Mouse (Mus musculus): ENCODE measurements at regions not wholly inside any gene's neighbourhood (a gene's known extent, or its start where the extent isn't known, plus 50 kb on each side); places are given as distances from the start of the nearest gene placed in this dataset.

DNA sequence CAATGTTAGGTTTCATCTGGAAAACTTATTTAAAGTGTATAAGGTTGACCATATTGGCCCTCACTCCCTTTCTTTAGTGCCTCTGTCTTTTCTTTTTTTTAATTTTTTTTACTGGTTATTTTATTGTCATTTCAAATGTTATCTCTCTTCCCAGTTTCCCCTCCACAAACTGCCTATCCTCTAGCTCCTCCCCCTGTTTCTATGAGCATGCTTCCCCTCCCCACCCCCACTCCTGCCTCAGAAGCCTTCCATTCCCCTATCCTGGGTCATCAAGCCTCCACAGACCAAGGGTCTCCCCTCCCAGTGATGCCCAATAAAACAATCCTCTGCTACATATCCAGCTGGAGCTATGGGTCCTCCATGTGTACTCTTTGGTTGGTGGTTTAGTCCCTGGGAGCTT, 2134.9 kb upstream of the Lrrc6 start:
- CTCF ChIA-PET = no interaction called here

DNA sequence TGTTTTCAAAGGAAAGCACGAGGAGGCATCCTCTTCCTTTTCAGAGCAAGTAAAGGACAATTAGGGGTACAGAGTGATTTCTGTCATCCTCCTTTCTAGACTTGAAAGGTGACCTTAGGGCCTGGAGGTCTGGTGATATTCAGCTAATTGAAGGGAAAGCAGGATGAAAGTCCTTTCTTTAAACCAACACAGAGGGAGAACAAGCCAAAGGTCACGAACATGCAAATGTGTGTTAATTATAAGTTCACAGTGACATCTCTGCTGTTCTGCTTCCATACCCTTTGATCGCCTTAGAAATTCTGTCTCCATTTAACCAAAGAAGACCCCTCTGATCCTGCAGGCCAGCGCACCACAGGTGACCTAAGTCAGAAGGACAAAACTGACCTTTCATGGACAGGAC, 2126.3 kb upstream of the Lrrc6 start:
- CTCF ChIA-PET = no interaction called here

- CTCF ChIA-PET = no interaction called here
Measured at GRCm38 (mm10) chr15:68624831-68625230, 2124.1 kb upstream of the Lrrc6 start.

DNA sequence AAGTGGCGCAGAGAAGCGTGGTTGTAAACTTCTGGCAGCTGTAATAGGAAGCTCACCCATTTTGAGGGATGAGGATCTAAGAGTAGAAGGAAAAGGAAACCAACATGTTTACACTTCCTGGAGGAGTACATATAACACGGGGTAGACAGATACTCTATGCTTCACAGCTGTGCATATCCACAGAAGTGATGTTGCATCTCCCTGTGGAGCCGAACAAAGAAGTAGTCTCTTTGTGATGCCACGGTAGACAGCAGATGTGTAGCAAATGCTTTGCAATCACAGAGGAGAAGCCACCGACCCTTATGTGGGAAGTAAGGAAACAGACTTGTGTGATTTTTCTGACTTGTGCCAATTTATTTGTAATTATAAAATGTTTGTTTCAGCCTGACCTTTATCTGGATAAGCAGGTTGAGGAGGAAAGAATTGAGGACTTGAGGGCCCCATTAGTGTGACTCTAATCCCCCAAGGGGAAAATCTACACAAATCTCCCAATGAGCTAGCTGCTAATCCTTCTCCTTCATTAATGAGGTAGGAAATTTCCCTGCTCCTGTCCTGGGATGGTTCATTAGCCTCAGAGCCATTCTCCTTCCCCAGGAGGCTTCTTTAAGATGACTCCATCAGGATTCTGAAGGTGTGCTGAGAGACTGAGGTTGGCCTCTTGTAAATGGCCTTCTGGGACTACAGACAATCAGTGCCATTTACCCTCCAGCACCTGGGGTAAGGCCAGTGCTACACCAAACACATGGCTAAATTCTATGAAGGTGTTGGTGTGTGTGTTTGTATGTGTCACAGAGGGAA, 2119.9 kb upstream of the Lrrc6 start:
- CTCF ChIA-PET = no interaction called here

GRCm38 (mm10) chr15:68606110-68606791, 2105.5 kb upstream of the Lrrc6 start:
- CTCF ChIA-PET = no interaction called here

GRCm38 (mm10) chr15:68605478-68605877, 2104.8 kb upstream of the Lrrc6 start:
- CTCF ChIA-PET = no interaction called here

DNA sequence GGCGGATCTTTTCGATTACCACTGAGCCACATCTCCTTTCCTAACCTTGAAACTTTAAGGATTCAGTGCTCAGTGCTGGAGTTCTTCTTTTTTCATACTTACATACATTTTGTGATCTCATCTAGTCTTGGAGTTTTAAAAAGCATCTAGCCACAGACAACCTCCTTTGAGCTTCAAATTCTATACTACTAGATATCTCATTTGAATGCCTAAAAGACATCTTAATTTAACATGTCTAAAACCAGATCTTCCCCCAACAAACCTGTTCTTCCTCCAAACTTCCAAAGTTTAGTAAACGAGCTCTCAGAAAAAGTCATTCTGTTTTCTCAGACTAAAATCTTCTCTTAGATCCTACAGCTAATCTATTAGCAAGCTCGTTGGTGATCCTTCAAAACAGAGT, 2081.5 kb upstream of the Lrrc6 start:
- CTCF ChIA-PET = no interaction called here

GRCm38 (mm10) chr15:68579486-68579885, 2078.8 kb upstream of the Lrrc6 start:
- CTCF ChIA-PET = no interaction called here

DNA sequence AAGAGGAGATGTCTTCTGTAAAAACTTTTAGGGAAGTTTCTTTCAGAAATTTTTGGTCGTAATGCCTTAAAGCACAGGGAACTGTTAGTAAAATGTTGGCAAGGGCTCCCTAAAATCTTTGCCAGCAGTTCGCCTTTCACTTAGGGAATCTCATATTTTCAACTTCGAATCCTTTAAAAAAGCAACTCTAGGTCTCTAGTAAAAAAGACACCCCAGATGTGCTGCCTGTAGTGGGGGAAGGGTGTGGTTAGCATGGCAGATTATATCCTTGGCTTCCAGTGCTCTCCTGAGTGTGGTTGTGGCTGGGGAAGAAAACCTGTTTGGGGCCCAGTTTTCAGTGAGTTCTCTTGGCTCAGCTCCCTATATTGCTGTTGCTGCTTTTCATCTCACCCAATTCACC, 2059.9 kb upstream of the Lrrc6 start:
- CTCF ChIA-PET = no interaction called here

DNA sequence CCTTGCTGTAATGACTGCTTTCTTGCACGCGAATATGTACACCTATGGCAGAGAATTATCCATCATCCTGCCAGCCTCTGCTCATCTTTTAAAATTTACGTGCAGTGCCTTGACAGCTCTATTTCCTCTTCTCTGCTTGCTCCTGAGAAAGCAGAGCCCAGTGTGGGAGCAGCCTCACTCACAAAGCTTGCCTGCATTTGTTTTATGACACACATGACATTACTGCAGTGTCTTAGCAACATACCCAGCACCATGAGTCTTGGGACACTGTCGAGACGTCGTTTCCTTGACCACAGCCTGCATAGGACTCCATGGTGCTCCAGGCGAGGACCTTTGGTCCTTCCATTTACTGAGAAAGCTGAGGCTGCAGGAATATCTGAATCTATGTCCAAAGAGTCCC, 2055.4 kb upstream of the Lrrc6 start:
- CTCF ChIA-PET = no interaction called here

GRCm38 (mm10) chr15:68536055-68536325, 2035.3 kb upstream of the Lrrc6 start:
- CTCF ChIA-PET = no interaction called here

DNA sequence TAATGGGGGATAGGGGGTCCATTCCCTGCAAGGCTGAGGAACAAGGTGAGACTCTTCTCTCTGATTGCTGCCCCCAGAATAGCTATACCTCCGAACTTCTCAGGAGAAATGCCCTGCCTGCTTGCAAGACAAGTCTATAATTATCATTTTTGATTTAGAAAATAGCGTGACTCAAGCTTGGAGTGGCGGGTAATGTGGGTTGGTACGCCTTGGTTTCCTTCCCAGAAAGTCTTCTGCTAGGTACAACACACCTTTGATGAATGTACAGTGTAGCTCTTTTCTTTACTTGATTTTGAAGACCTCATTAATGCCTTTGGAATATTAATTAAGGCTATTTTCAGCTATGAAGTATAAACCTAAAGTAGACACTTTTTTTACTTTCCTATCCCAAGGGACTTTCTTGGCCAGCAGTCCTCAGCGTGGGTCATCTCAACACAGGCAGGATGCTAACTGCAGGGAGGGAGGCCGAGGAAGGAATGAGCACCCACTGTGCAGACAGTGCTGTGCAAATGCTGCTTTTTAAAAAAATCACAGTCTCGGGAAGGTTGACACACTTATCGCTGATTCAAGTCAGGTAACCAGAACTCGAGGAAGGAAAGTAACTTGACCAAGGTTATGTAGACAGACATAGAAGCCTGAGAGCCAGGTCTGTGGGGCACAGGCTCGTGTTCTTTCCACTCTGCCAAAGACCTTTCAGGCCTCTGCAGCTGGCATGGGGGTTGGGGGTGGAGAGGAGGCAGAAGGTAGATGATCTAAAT, 2034.8 kb upstream of the Lrrc6 start:
- CTCF ChIA-PET = no interaction called here

GRCm38 (mm10) chr15:68520759-68521158, 2020.0 kb upstream of the Lrrc6 start:
- CTCF ChIA-PET = no interaction called here

- CTCF ChIA-PET = no interaction called here
Measured at GRCm38 (mm10) chr15:68512431-68512830, 2011.7 kb upstream of the Lrrc6 start.

DNA sequence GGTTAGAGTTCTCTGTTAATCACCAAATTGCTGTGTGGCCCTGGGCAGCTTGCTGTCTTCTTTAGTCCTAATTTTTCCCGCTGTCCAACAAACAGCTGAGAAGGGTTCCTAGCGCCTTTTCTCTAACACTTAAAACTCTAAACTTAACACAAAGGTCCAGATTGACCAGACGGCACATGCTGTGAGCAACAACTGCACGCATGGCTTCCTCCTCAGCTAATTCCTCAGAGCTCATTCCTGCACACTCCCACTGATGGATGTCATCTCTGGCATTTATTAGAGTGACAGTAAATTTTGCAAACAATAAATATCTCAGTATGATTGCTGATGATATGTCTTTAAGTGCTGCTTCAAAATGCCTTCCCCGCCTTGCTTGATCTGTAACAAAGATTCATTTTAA, 2007.5 kb upstream of the Lrrc6 start:
- CTCF ChIA-PET = no interaction called here

GRCm38 (mm10) chr15:68506093-68506492, 2005.4 kb upstream of the Lrrc6 start:
- CTCF ChIA-PET = no interaction called here

- CTCF ChIA-PET = no interaction called here
Measured at GRCm38 (mm10) chr15:68496438-68496837, 1995.7 kb upstream of the Lrrc6 start.

- CTCF ChIA-PET = no interaction called here
Measured at GRCm38 (mm10) chr15:68484789-68485188, 1984.1 kb upstream of the Lrrc6 start.

GRCm38 (mm10) chr15:68477745-68478144, 1977.0 kb upstream of the Lrrc6 start:
- CTCF ChIA-PET = no interaction called here

DNA sequence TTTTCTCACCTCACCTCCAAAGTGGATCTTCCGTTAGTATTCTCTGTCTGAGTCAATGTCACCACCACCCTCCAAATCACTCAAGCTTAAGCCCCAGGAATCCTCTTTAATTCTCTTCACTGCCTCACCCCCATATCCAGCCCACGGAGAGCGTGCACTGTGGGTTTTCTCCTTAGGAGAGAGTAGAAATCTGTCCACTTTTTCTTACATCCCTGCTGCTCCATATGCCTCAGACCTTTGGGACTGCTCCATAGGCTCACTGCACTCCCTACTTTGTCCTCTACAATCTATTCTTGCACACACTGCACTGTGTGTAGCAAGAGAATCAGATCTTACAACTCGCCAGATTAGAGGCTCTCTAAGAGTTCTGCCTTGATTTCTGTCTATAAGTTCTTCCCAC, 1971.2 kb upstream of the Lrrc6 start:
- CTCF ChIA-PET = no interaction called here

DNA sequence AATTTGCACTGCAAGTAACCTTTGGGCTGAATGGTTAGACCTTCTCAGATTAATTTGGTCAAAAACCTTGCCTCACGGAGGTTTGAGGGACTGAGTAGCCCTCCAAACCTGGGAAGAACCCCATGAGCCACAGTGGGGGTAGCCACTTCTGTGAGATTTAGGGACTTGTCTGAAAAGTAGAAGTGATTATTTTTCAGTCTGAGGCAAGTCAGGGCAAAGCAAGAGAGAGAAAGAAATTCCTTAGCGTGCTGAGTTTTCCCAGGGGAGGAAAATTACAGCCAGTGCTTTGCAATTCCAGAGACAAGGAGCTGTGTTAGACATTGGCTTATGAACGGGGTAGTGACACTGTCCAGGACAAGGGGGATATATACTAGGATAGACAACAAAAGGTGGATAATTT, 1962.1 kb upstream of the Lrrc6 start:
- CTCF ChIA-PET = no interaction called here

DNA sequence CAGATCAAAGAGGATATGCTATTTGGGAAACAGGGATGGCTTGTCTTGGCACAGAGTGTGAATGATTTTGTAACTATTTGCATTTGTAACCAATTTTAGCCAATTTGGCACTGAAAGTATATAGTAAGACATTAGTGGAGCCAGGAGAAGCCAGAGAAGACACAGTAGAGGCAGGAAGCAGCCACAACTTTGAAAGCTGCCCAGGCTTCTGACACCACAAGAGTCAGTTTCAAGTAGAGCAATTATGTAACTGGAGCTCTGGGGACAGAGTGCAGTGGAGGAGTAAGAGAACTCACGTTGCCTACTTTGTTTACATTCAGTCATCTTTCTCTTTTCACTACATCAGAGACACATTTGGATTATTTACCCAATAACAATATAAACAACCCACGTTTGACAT, 1956.5 kb upstream of the Lrrc6 start:
- CTCF ChIA-PET = no interaction called here

DNA sequence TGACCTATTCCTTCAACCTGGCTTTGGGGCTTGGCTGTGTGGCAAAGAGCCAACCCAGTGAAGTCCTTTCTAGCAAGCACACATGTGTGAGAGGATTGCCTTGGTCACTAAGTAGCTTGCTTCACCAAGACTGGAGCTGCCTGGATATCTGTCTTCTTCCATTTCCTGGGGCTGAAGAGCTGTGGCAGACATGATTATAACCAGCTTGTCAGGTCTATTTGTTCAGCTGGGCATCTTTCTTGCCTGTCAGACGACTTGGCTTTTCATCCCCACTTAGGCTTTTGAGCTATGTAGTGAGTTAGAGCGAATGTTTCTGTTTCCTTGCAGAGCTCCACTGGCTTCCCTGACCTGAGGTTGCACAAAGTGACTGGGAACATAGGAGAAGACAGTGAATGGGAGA, 1951.3 kb upstream of the Lrrc6 start:
- CTCF ChIA-PET = no interaction called here
